In the genomic region with DNA sequence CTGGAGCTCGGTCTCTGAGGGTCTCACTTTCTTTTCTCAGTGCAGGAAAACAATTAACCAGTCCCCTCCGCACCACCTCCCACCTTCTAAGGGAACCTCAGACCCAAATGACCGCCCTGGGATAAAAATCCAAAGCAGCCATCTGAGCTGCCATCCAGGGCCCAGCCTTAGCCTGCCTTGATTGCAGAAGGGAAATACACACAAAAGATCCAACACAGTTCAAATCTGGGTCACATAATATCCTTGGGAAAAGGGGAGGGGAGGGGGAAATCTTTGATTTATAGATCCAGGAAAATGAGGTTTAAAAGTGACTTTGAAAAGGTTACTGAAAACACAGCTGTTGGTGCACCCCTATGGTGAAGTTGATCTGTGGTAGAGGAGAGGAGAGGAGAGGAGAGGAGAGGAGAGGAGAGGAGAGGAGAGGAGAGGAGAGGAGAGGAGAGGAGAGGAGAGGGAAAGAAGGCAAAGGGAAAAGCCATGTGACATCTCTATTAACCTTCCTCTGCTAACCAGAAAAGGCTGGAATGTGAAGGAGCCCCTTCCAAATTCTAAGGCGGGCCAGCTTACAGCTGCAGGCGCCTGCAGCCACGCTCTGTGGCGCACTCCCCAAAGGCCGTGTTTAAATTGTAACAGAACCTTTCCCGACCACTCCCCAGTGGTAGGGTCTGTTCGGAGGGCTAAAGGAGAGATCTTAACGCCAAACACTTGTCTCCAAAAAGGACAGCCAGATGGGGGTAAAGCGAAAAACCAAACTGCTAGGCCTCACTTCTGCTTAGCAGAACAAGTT, we compare ENCODE assay signal across 12 mouse cellular contexts. TPM values are rescaled to one million over a fixed set of nuclear protein-coding genes. Genes with fewer than 3 reads are reported as not detected.
DNase-seq lines count a peak whose midpoint lies in the region; ATAC-seq and TF ChIP-seq lines count a peak whose summit lies in the region.
"Had no signal": no experiment of that assay in that cellular context is flagged by ENCODE, and none has a peak within 500 bp of the region (broad histone marks: within the 10 kb centered on the region; RNA-seq: fewer than 3 reads in every experiment).

No protein-coding gene starts in this region.

- no peak overlapping the region for H3K4me3 ChIP-seq in liver, embryonic 11.5 days (ENCODE audit: low read depth, low read length)
- H3K4me3 ChIP-seq in liver, embryonic 12.5 days, result no peak overlapping the region
- no peak overlapping the region for H3K4me3 ChIP-seq in hindbrain, embryonic 11.5 days (ENCODE audit: low read depth, low read length)
- H3K4me3 ChIP-seq in limb, embryonic 15.5 days, result peak overlapping the region; percentile 22; the same call in 1 of the 2 replicates
- H3K4me3 ChIP-seq in stomach, postnatal 0 days (ENCODE audit: low read depth, low read length), result no peak overlapping the region

- no peak for ATAC-seq in liver, embryonic 11.5 days (replicated peaks; ENCODE audit: low FRiP score)
- no peak for ATAC-seq in liver, embryonic 12.5 days
- no peak for ATAC-seq in hindbrain, embryonic 11.5 days (ENCODE audit: low FRiP score)
- no peak for ATAC-seq in limb, embryonic 15.5 days (ENCODE audit: insufficient number of reproducible peaks, low FRiP score, low TSS enrichment, low read depth)
- no peak for ATAC-seq in stomach, postnatal 0 days (ENCODE audit: low FRiP score, low TSS enrichment)
- ATAC-seq in cerebellum, adult (ENCODE audit: insufficient number of reproducible peaks, low FRiP score, low TSS enrichment), result no peak
- no peak for ATAC-seq in CD4-positive, CD25-positive, alpha-beta regulatory T cell, adult 4 months

- TF ChIP-seq EP300 in stomach, postnatal 0 days (optimal IDR thresholded peaks at IDR 0.05), result no peak

- H3K9ac ChIP-seq in liver, embryonic 11.5 days (ENCODE audit: low read depth, low read length), result no peak overlapping the region
- no peak overlapping the region for H3K9ac ChIP-seq in liver, embryonic 12.5 days
- no peak overlapping the region for H3K9ac ChIP-seq in hindbrain, embryonic 11.5 days (ENCODE audit: low read depth, low read length)
- no peak overlapping the region for H3K9ac ChIP-seq in limb, embryonic 15.5 days
- H3K9ac ChIP-seq in stomach, postnatal 0 days (ENCODE audit: low read length), result no peak overlapping the region
- H3K9ac ChIP-seq: liver, embryonic 14.5 days had no signal

- no peak for TF ChIP-seq CTCF in stomach, postnatal 0 days (IDR thresholded peaks at IDR 0.05; ENCODE audit: low read depth)

- no peak for DNase-seq in liver, embryonic 11.5 days (ENCODE audit: low spot score)
- no peak for DNase-seq in hindbrain, embryonic 11.5 days (ENCODE audit: low spot score)
- no peak for DNase-seq in stomach, postnatal 0 days (ENCODE audit: low spot score)
- DNase-seq: cerebellum, postnatal 36 days; gastrocnemius, postnatal 36 days; spleen, adult 18-20 months had no signal

- WGBS in liver, embryonic 11.5 days, result 30% methylated on average over 12 of the region's 12 CpGs
- 34% methylated on average over 12 of the region's 12 CpGs for WGBS in liver, embryonic 12.5 days (ENCODE audit: insufficient replicate concordance)
- 3% methylated on average over 12 of the region's 12 CpGs for WGBS in hindbrain, embryonic 11.5 days
- 23% methylated on average over 12 of the region's 12 CpGs for WGBS in limb, embryonic 15.5 days
- WGBS in stomach, postnatal 0 days, result 57% methylated on average over 12 of the region's 12 CpGs

- H3K4me2 ChIP-seq in liver, embryonic 11.5 days, result peak overlapping the region; percentile 18; the same call in 1 of the 2 replicates
- H3K4me2 ChIP-seq in liver, embryonic 12.5 days, result no peak overlapping the region
- H3K4me2 ChIP-seq in hindbrain, embryonic 11.5 days (replicated peaks; ENCODE audit: low read depth, low read length), result 0 out of 2 replicates have a peak overlapping the region, but pooled peaks have one; percentile 17
- H3K4me2 ChIP-seq in limb, embryonic 15.5 days, result peak overlapping the region; percentile 44
- H3K4me2 ChIP-seq in stomach, postnatal 0 days (replicated peaks; ENCODE audit: low read depth), result no peak overlapping the region

- no peaks in the 10 kb centered on the region for H3K9me3 ChIP-seq in liver, embryonic 11.5 days (ENCODE audit: control insufficient read depth, low read length)
- no peaks in the 10 kb centered on the region for H3K9me3 ChIP-seq in liver, embryonic 12.5 days (replicated peaks)
- H3K9me3 ChIP-seq in hindbrain, embryonic 11.5 days (ENCODE audit: control insufficient read depth, low read length), result no peaks in the 10 kb centered on the region
- H3K9me3 ChIP-seq in limb, embryonic 15.5 days, result no peaks in the 10 kb centered on the region
- no peaks in the 10 kb centered on the region for H3K9me3 ChIP-seq in stomach, postnatal 0 days (ENCODE audit: control insufficient read depth, low read length)

- peaks cover 80% of the 10 kb centered on the region for H3K27me3 ChIP-seq in liver, embryonic 11.5 days (replicated peaks; ENCODE audit: control insufficient read depth, insufficient read depth, low read length)
- H3K27me3 ChIP-seq in liver, embryonic 12.5 days (replicated peaks), result peaks cover 97% of the 10 kb centered on the region
- peaks cover 70% of the 10 kb centered on the region for H3K27me3 ChIP-seq in hindbrain, embryonic 11.5 days (ENCODE audit: control insufficient read depth, insufficient read depth, low read length)
- peaks cover 11% of the 10 kb centered on the region for H3K27me3 ChIP-seq in limb, embryonic 15.5 days
- H3K27me3 ChIP-seq in stomach, postnatal 0 days (ENCODE audit: control insufficient read depth, insufficient read depth, low read length), result no peaks in the 10 kb centered on the region

- H3K4me1 ChIP-seq in liver, embryonic 11.5 days (replicated peaks; ENCODE audit: control insufficient read depth, insufficient read depth, low read length), result peaks cover 20% of the 10 kb centered on the region
- peaks cover 27% of the 10 kb centered on the region for H3K4me1 ChIP-seq in liver, embryonic 12.5 days
- H3K4me1 ChIP-seq in hindbrain, embryonic 11.5 days (replicated peaks; ENCODE audit: control insufficient read depth, insufficient read depth, low read length), result peaks cover 37% of the 10 kb centered on the region
- H3K4me1 ChIP-seq in limb, embryonic 15.5 days, result peaks cover 89% of the 10 kb centered on the region
- peaks cover 10% of the 10 kb centered on the region for H3K4me1 ChIP-seq in stomach, postnatal 0 days (replicated peaks; ENCODE audit: control insufficient read depth, insufficient read depth)

- H3K36me3 ChIP-seq in liver, embryonic 11.5 days (ENCODE audit: control insufficient read depth, insufficient read depth, low read length), result no peaks in the 10 kb centered on the region
- H3K36me3 ChIP-seq in liver, embryonic 12.5 days, result no peaks in the 10 kb centered on the region
- H3K36me3 ChIP-seq in hindbrain, embryonic 11.5 days (ENCODE audit: control insufficient read depth, insufficient read depth, low read length), result no peaks in the 10 kb centered on the region
- H3K36me3 ChIP-seq in limb, embryonic 15.5 days, result no peaks in the 10 kb centered on the region
- H3K36me3 ChIP-seq in stomach, postnatal 0 days (ENCODE audit: control insufficient read depth, insufficient read depth, low read length), result no peaks in the 10 kb centered on the region
- H3K36me3 ChIP-seq: G1E had no signal

- H3K27ac ChIP-seq in liver, embryonic 11.5 days (ENCODE audit: low read depth, low read length), result no peak overlapping the region
- H3K27ac ChIP-seq in liver, embryonic 12.5 days, result no peak overlapping the region
- peak overlapping the region; percentile 49; the same call in 1 of the 2 replicates for H3K27ac ChIP-seq in hindbrain, embryonic 11.5 days (ENCODE audit: low read depth, low read length)
- peak overlapping the region; percentile 67 for H3K27ac ChIP-seq in limb, embryonic 15.5 days
- H3K27ac ChIP-seq in stomach, postnatal 0 days (replicated peaks), result peak overlapping the region; percentile 61
- H3K27ac ChIP-seq: liver, embryonic 14.5 days had no signal

RNA-seq across cellular contexts. Expression of a gene that starts 4.2 kb away (rescaled TPM):
- polyA plus RNA-seq in liver, embryonic 11.5 days (2014; fragmentation: Nextera tagmentation; extraction: Ambion mirVana), result 7.9 and 9.1 TPM in 2 replicates
- 3.3 and 4.4 TPM in 2 replicates for polyA plus RNA-seq in liver, embryonic 12.5 days (2016; fragmentation: Nextera tagmentation; extraction: Ambion mirVana)
- 16.6 and 17.9 TPM in 2 replicates for polyA plus RNA-seq in hindbrain, embryonic 11.5 days (2014; fragmentation: Nextera tagmentation; extraction: Ambion mirVana)
- 25.5 and 27.5 TPM in 2 replicates for polyA plus RNA-seq in limb, embryonic 15.5 days (2015; fragmentation: Nextera tagmentation; extraction: Ambion mirVana)
- polyA plus RNA-seq in stomach, postnatal 0 days (2015; fragmentation: Nextera tagmentation; extraction: Ambion mirVana), result 8.2 and 8.9 TPM in 2 replicates
- polyA plus RNA-seq in CD4-positive, CD25-positive, alpha-beta regulatory T cell, adult 4 months (2017; shearing (Covaris generic)), result 10 to 100 TPM; 11.6 to 18.9 TPM
- polyA plus RNA-seq: G1E had no signal

RNA-seq across cellular contexts. Expression of a gene that starts 41.5 kb away (rescaled TPM):
- 0.13 TPM in 1 of 2 replicates, not detected in the other for polyA plus RNA-seq in liver, embryonic 11.5 days (2014; fragmentation: Nextera tagmentation; extraction: Ambion mirVana)
- 0.10 TPM in 1 of 2 replicates, not detected in the other for polyA plus RNA-seq in liver, embryonic 12.5 days (2016; fragmentation: Nextera tagmentation; extraction: Ambion mirVana)
- 0.71 and 0.74 TPM in 2 replicates for polyA plus RNA-seq in hindbrain, embryonic 11.5 days (2014; fragmentation: Nextera tagmentation; extraction: Ambion mirVana)
- polyA plus RNA-seq in limb, embryonic 15.5 days (2015; fragmentation: Nextera tagmentation; extraction: Ambion mirVana), result 3.4 and 3.8 TPM in 2 replicates
- 0.02 TPM in 2 replicates for polyA plus RNA-seq in stomach, postnatal 0 days (2015; fragmentation: Nextera tagmentation; extraction: Ambion mirVana)
- polyA plus RNA-seq in CD4-positive, CD25-positive, alpha-beta regulatory T cell, adult 4 months (2017; shearing (Covaris generic)), result 1 to 10 TPM; 3.3 to 3.8 TPM
- polyA plus RNA-seq: G1E had no signal

Comparison
In these comparisons a context has a peak if more than half of its experiments do, and no peak if none do; other contexts are left out.
1. H3K4me2 ChIP-seq: peak in liver, embryonic 11.5 days (single experiment), hindbrain, embryonic 11.5 days (single experiment) and limb, embryonic 15.5 days (single experiment); none in liver, embryonic 12.5 days (single experiment) and stomach, postnatal 0 days (single experiment).
2. H3K27ac ChIP-seq: peak in hindbrain, embryonic 11.5 days (single experiment), limb, embryonic 15.5 days (single experiment) and stomach, postnatal 0 days (single experiment); none in liver, embryonic 11.5 days (single experiment) and liver, embryonic 12.5 days (single experiment).